In genomic region chr1:134243948-134244914, GRCm38 (mm10) we compare ENCODE assay signal across 8 mouse cellular contexts. TPM values are rescaled to one million over a fixed set of nuclear protein-coding genes. Genes with fewer than 3 reads are reported as not detected.
DNase-seq lines count a peak whose midpoint lies in the region; ATAC-seq lines count a peak whose summit lies in the region.

No protein-coding gene starts in this region.

- H3K9me3 ChIP-seq in hindbrain, embryonic 16.5 days (ENCODE audit: control insufficient read depth, low read length), result no peaks in the 10 kb centered on the region

- 25% methylated on average over 35 of the region's 35 CpGs for WGBS in hindbrain, embryonic 16.5 days

- H3K4me1 ChIP-seq in hindbrain, embryonic 16.5 days (ENCODE audit: control insufficient read depth, insufficient read depth, low read depth, low read length), result peaks cover 6% of the 10 kb centered on the region

- peak; percentile 87 for ATAC-seq in hindbrain, embryonic 16.5 days

- H3K4me3 ChIP-seq in hindbrain, embryonic 16.5 days (ENCODE audit: low read length), result peak overlapping the region; percentile 21

- H3K36me3 ChIP-seq in hindbrain, embryonic 16.5 days (ENCODE audit: control insufficient read depth, insufficient read depth, low read length), result no peaks in the 10 kb centered on the region

- DNase-seq in R1 (ENCODE audit: low read depth, low spot score), result peak; percentile 85
- DNase-seq in cerebellum, postnatal 36 days, result peak; percentile 95 to 97
- DNase-seq in gastrocnemius, adult 18-20 months (ENCODE audit: low spot score), result peak; percentile 91
- peak; percentile 92 to 94 for DNase-seq in left cerebral cortex, adult 18-20 months (ENCODE audit: low spot score in 2 of 2)
- peak; percentile 93 to 95 for DNase-seq in lung, postnatal 4 days
- peak; percentile 72 for DNase-seq in retina, postnatal 7 days (ENCODE audit: low read depth, low spot score)
- DNase-seq in urinary bladder, adult 2 months (ENCODE audit: low spot score), result peak; percentile 80

- H3K27me3 ChIP-seq in hindbrain, embryonic 16.5 days (replicated peaks; ENCODE audit: control insufficient read depth, insufficient read depth, low read length), result no peaks in the 10 kb centered on the region

- H3K4me2 ChIP-seq in hindbrain, embryonic 16.5 days (ENCODE audit: low read length), result peak overlapping the region; percentile 56

- no peak overlapping the region for H3K27ac ChIP-seq in hindbrain, embryonic 16.5 days (ENCODE audit: low read depth, low read length)

- peak overlapping the region; percentile 53 for H3K9ac ChIP-seq in hindbrain, embryonic 16.5 days (ENCODE audit: low read depth, low read length)

RNA-seq across cellular contexts. Expression of gene Adora1, which starts 9.0 kb away (rescaled TPM):
- total RNA-seq in gastrocnemius, adult 18-20 months (2021), result under 1 TPM; 0.25 to 0.66 TPM
- polyA plus RNA-seq in hindbrain, embryonic 16.5 days (2015; fragmentation: Nextera tagmentation; extraction: Ambion mirVana), result 29.8 and 35.9 TPM in 2 replicates
- total RNA-seq in left cerebral cortex, adult 18-20 months (2021), result 100 to 1,000 TPM; 167 to 172 TPM
- polyA plus RNA-seq in urinary bladder, adult 2 months (2012; rRNA removed), result 6.2 and 7.2 TPM in 2 replicates

RNA-seq across cellular contexts. Expression of gene Myog, which starts 45.6 kb away (rescaled TPM):
- 10 to 100 TPM; 10.4 to 18.9 TPM for total RNA-seq in gastrocnemius, adult 18-20 months (2021)
- 6.4 TPM in 1 of 2 replicates, not detected in the other for polyA plus RNA-seq in hindbrain, embryonic 16.5 days (2015; fragmentation: Nextera tagmentation; extraction: Ambion mirVana)
- not detected for total RNA-seq in left cerebral cortex, adult 18-20 months (2021)
- polyA plus RNA-seq in urinary bladder, adult 2 months (2012; rRNA removed), result not detected in 2 replicates

RNA-seq across cellular contexts. Expression of gene Mybph, which starts 51.0 kb away (rescaled TPM):
- total RNA-seq in gastrocnemius, adult 18-20 months (2021), result 100 to 1,000 TPM; 192 to 275 TPM
- polyA plus RNA-seq in hindbrain, embryonic 16.5 days (2015; fragmentation: Nextera tagmentation; extraction: Ambion mirVana), result 0.09 and 3.2 TPM in 2 replicates
- under 1 TPM in 1 of 2 experiments, not detected in 1; 0.19 TPM for total RNA-seq in left cerebral cortex, adult 18-20 months (2021)
- 0.09 TPM in 1 of 2 replicates, not detected in the other for polyA plus RNA-seq in urinary bladder, adult 2 months (2012; rRNA removed)

Comparison
In these comparisons a context has a peak if more than half of its experiments do, and no peak if none do; other contexts are left out.
1. RNA of gene Adora1, which starts 9.0 kb away (total RNA-seq): 167 to 172 TPM in left cerebral cortex, adult 18-20 months; 0.25 to 0.66 TPM in gastrocnemius, adult 18-20 months; every median in the first group is over 100 times any median in the second.
2. RNA of gene Myog, which starts 45.6 kb away (total RNA-seq): 10.4 to 18.9 TPM in gastrocnemius, adult 18-20 months; not detected in left cerebral cortex, adult 18-20 months; every median in the first group is over 10 times any median in the second.
3. RNA of gene Mybph, which starts 51.0 kb away (total RNA-seq): 192 to 275 TPM in gastrocnemius, adult 18-20 months; 0.19 TPM in left cerebral cortex, adult 18-20 months; every median in the first group is over 100 times any median in the second.
4. Peak in every context shown above with its lines, with median percentiles within 50 percentile points of each other: DNase-seq.